Mouse (Mus musculus): Measurements from ENCODE around the gene Elmo3.

The Elmo3 gene

DNA sequence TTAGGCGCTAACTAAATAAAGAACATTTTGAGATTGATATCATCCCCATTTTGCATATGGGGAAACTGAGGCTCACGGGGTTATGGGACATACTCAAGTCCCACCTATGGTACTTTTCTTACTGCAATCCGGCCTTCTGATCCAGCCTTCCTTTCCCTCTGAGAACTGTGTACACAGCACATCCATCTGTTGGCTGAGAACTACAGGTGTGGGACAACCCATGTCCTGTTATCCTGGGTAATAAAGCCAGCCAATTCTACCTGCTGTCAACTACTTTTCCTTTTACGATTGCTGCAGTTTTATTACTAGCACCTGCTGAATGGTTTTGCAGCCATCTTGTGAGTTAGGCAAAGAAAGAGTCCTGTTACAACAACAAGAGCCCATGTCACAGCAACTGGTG lies 49.1 kb downstream of the Elmo3 start:
- no peak for DNase-seq (ENCODE audit: low read depth, low spot score)

- DNase-seq (ENCODE audit: low read depth, low spot score), result no peak
Observed at GRCm38 (mm10) chr8:105355179-105356024, 50.0 kb downstream of the Elmo3 start.

GRCm38 (mm10) chr8:105356681-105357080 lies 51.3 kb downstream of the Elmo3 start:
- DNase-seq (ENCODE audit: low read depth, low spot score), result no peak

DNA sequence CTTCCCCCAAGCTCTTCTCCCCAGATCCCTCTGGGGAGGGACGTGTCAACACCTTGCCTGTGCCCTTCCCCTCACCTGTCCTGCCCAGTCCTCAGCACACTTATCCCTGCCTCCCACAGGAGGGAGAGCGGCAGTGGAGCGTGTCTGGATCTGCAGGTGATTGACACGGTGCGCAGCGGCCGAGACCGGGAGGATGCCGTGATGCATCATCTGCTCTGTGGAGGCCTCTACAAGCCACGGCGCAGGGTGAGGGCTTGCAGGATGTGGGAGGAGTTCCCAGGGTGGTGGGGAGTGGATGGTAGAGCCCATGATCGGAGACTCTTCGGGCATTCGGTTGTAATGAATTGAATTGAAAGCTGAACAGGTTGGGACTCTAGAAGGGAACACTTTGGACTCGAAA lies 53.8 kb downstream of the Elmo3 start:
- DNase-seq (ENCODE audit: low read depth, low spot score), result no peak

DNA sequence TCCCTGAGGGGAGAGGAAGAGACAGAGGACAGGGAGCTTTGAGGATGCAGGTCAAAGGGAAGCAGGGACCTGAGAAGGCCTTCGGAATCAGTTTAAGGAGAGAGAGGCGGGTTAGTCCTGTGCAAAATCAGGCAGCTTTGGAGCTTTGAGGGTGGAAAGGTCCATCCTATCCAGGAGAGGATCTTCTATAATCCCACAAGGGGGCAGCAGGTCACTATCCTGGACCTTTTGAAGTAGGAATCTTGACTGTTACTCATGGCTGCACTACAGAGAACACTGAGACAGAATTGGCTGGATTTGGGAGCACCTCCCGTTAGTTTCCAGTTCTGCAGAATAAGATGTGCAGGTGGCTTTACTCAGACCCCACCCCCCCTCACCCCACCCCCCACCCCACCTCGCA lies 54.2 kb downstream of the Elmo3 start:
- DNase-seq (ENCODE audit: low read depth, low spot score), result no peak
